Mouse (Mus musculus): ENCODE measurements around the gene Angel2. TPM values are rescaled to one million over a fixed set of nuclear protein-coding genes. Genes with fewer than 3 reads are reported as not detected.
A peak's percentile ranks its signal among the peaks of the same experiment; 100 is the strongest.

Gene Angel2
- polyA plus RNA-seq, 1 experiment from 2014 or later: 37.5 TPM

- Histone ChIP-seq H3K9ac (no peak overlapping the region), H3K4me2 (no peak overlapping the region), H3K27me3 (replicated peaks) (no peaks in the 10 kb centered on the region), H3K4me3 (replicated peaks) (no peak overlapping the region), H3K9me3 (no peaks in the 10 kb centered on the region), H3K4me1 (0 out of 2 replicates have a peak, but pooled peaks cover 4% of the 10 kb centered on the region), H3K27ac (no peak overlapping the region), H3K36me3 (no peaks in the 10 kb centered on the region)
- ATAC-seq (ENCODE audit: insufficient read depth, low FRiP score, low read depth): peak; percentile 39; the same call in 1 of the 2 replicates
- WGBS: 74% methylated on average over 16 of the region's 16 CpGs
Measured at GRCm38 (mm10) chr1:190904714-190905113, 20.2 kb upstream of the Angel2 start.

DNA sequence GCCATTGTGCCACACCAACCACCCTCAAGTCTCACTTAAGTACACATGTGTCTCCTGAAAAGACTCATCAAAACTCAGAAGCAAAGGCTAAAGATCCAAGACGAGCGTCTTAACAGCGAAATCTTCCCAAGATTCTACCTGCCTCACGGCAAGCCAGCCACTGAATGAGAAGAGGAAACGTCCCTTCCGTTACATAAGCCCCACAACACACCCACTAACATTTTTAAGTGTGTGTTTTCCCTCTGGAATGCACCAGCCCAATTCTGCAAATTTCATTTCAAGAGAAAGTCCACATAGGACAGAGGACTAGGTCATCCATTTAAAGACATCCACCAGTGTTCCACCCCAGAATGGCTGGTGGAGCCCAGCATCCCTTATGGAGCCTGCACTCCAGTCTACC lies 14.1 kb upstream of the Angel2 start:
- Histone ChIP-seq H3K9ac (peak overlapping the region; percentile 74; the same call in 1 of the 2 replicates), H3K36me3 (no peaks in the 10 kb centered on the region), H3K4me2 (peak overlapping the region; percentile 89), H3K27ac (no peak overlapping the region), H3K9me3 (no peaks in the 10 kb centered on the region), H3K4me3 (replicated peaks) (peak overlapping the region; percentile 88), H3K27me3 (replicated peaks) (no peaks in the 10 kb centered on the region), H3K4me1 (0 out of 2 replicates have a peak, but pooled peaks cover 7% of the 10 kb centered on the region)
- WGBS: 75% methylated on average over 6 of the region's 6 CpGs
- 0 out of 2 replicates have a peak, but pooled peaks have one; percentile 9 for ATAC-seq (ENCODE audit: insufficient read depth, low FRiP score, low read depth)

- peak; percentile 86 for ATAC-seq (ENCODE audit: insufficient read depth, low FRiP score, low read depth)
- Histone ChIP-seq H3K4me1 (0 out of 2 replicates have a peak, but pooled peaks cover 7% of the 10 kb centered on the region), H3K27ac (peak within 1 kb of the TSS; percentile 44), H3K36me3 (no peaks in the 10 kb centered on the region), H3K9ac (peak within 1 kb of the TSS; percentile 74), H3K9me3 (no peaks in the 10 kb centered on the region), H3K27me3 (replicated peaks) (no peaks in the 10 kb centered on the region), H3K4me2 (peak within 1 kb of the TSS; percentile 89), H3K4me3 (replicated peaks) (peak within 1 kb of the TSS; percentile 88)
- whole genome bisulfite sequencing: under 1% methylated on average over 47 of the region's 47 CpGs
Measured at GRCm38 (mm10) chr1:190911415-190912123, 13.3 kb upstream of the Angel2 start, which contains the start of gene Rps6kc1. Gene Rps6kc1 (minus strand): TSS chr1:190911770.

- Histone ChIP-seq H3K27me3 (replicated peaks) (no peaks in the 10 kb centered on the region), H3K4me3 (replicated peaks) (no peak overlapping the region), H3K27ac (no peak overlapping the region), H3K36me3 (no peaks in the 10 kb centered on the region), H3K4me2 (no peak overlapping the region), H3K9ac (no peak overlapping the region), H3K4me1 (0 out of 2 replicates have a peak, but pooled peaks cover 7% of the 10 kb centered on the region), H3K9me3 (no peaks in the 10 kb centered on the region)
- whole genome bisulfite sequencing: 50% methylated on average over 1 of the region's 1 CpGs
- no peak for ATAC-seq (ENCODE audit: insufficient read depth, low FRiP score, low read depth)
Measured at GRCm38 (mm10) chr1:190912623-190913022, 12.3 kb upstream of the Angel2 start.

DNA sequence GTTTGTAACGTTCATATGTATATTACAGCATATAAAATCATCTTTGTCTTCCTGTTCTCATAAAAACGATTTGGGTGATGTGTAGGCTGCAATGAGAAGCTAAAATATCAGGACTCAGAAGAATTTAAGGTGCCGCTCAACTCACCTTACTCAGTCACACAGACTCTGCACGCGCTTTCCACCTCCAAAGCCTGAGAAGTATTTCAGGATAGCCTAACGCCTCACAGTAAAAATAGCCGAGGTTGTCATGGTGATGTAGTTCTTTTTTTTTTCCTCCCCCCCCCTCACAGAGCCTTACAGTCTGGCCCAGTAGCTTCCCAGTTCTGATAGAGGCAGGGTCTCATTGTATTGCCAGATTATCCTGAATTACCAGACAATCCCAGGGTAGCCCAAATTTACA lies 6.0 kb upstream of the Angel2 start:
- Histone ChIP-seq H3K4me2 (no peak overlapping the region), H3K9me3 (no peaks in the 10 kb centered on the region), H3K36me3 (no peaks in the 10 kb centered on the region), H3K27me3 (replicated peaks) (no peaks in the 10 kb centered on the region), H3K4me3 (replicated peaks) (no peak overlapping the region), H3K4me1 (peaks cover 3% of the 10 kb centered on the region; the same call in 1 of the 2 replicates), H3K9ac (no peak overlapping the region), H3K27ac (no peak overlapping the region)
- 63% methylated on average over 7 of the region's 7 CpGs for WGBS
- ATAC-seq (ENCODE audit: insufficient read depth, low FRiP score, low read depth): no peak

- ATAC-seq (ENCODE audit: insufficient read depth, low FRiP score, low read depth): no peak
- H3K27ac ChIP-seq: no peak overlapping the region
- no peaks in the 10 kb centered on the region for H3K9me3 ChIP-seq
- WGBS: 61% methylated on average over 8 of the region's 8 CpGs
- H3K4me2 ChIP-seq: no peak overlapping the region
- no peak overlapping the region for H3K9ac ChIP-seq
- H3K36me3 ChIP-seq: no peaks in the 10 kb centered on the region
- H3K4me1 ChIP-seq: peaks cover 3% of the 10 kb centered on the region; the same call in 1 of the 2 replicates
- no peak overlapping the region for H3K4me3 ChIP-seq (replicated peaks)
- no peaks in the 10 kb centered on the region for H3K27me3 ChIP-seq (replicated peaks)
Measured at GRCm38 (mm10) chr1:190919725-190920469, 5.0 kb upstream of the Angel2 start.

GRCm38 (mm10) chr1:190927311-190927710 lies 2.4 kb downstream of the Angel2 start:
- no peaks in the 10 kb centered on the region for H3K9me3 ChIP-seq
- H3K9ac ChIP-seq: no peak overlapping the region
- H3K27me3 ChIP-seq (replicated peaks): no peaks in the 10 kb centered on the region
- 90% methylated on average over 3 of the region's 3 CpGs for WGBS
- no peaks in the 10 kb centered on the region for H3K36me3 ChIP-seq
- no peak overlapping the region for H3K27ac ChIP-seq
- no peak for ATAC-seq (ENCODE audit: insufficient read depth, low FRiP score, low read depth)
- H3K4me1 ChIP-seq: peaks cover 5% of the 10 kb centered on the region
- no peak overlapping the region for H3K4me3 ChIP-seq (replicated peaks)
- H3K4me2 ChIP-seq: 0 out of 2 replicates have a peak overlapping the region, but pooled peaks have one; percentile 6

DNA sequence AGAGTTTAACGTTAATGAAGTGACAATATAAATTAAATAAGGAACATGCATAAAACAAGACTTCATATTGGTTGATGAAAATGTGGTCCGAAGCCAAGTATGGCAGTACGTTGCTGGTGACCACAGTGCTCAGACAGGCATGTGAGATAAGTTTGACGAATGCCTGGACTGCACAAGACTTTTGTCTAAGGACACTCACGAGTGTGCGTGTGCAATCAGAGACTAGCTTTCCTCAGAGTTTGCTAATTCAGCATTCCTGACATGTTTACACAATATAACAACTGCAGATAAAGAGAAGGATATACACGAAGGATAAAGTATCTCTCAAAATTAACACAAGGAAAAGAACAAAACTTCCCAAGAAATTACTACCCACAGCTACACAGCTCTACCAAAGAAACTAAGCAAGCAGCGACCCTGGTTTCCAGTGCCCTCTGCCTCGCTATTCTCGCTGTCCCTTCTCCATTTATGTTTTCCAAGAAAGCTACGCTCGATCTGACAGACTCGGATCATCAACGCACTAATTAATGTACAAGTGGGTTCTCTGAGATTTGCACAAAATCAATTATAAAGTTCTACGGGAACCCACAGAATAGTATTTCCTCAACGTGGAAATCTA lies 2.9 kb downstream of the Angel2 start:
- H3K9me3 ChIP-seq: no peaks in the 10 kb centered on the region
- H3K9ac ChIP-seq: peak overlapping the region; percentile 84; the same call in 1 of the 2 replicates
- H3K27me3 ChIP-seq (replicated peaks): no peaks in the 10 kb centered on the region
- H3K27ac ChIP-seq: peak overlapping the region; percentile 100
- WGBS: 8% methylated on average over 16 of the region's 16 CpGs
- no peaks in the 10 kb centered on the region for H3K36me3 ChIP-seq
- peak; percentile 4; the same call in 1 of the 2 replicates for ATAC-seq (ENCODE audit: insufficient read depth, low FRiP score, low read depth)
- peak overlapping the region; percentile 66 for H3K4me2 ChIP-seq
- H3K4me1 ChIP-seq: peaks cover 5% of the 10 kb centered on the region
- peak overlapping the region; percentile 80 for H3K4me3 ChIP-seq (replicated peaks)

- WGBS: under 1% methylated on average over 52 of the region's 79 CpGs
- Histone ChIP-seq H3K4me1 (peaks cover 5% of the 10 kb centered on the region), H3K9me3 (no peaks in the 10 kb centered on the region), H3K27ac (peak overlapping the region; percentile 100), H3K27me3 (replicated peaks) (no peaks in the 10 kb centered on the region), H3K4me2 (peak overlapping the region; percentile 66), H3K9ac (peak overlapping the region; percentile 84), H3K36me3 (no peaks in the 10 kb centered on the region), H3K4me3 (replicated peaks) (peak overlapping the region; percentile 80)
- peak; percentile 98 for ATAC-seq (ENCODE audit: insufficient read depth, low FRiP score, low read depth)
Measured at GRCm38 (mm10) chr1:190928370-190929009, 3.6 kb downstream of the Angel2 start.

DNA sequence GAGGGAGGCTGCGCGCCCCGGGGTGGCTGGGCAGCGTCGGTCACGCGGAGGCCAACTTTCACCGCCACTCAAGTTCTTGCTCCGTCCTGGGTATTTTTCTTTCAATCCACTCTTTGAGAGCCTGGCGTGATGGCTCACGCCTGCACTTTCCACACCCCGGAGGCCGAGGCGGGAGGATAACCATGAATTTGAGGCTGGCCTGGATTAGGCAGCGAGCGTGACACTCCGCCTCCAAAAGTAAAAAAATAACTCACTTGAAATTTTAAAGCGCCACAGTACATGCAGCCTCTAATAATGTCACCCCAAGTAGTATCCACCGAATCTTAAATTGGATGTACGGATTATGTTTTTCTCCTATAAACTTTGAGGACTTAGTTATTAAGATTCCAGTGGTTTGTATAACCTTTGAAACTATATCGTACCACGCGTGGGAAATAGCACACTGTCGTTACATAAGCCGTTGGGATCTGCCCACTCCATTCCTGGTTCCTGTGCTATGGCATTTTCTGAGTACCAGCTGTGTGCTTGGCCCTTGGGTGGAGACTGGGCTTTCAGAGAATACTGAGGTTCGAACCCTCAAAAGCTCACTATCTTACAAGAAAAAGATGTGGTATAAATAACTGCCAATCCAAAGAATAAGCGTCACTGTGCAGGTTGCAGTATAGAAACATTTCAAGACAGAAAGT lies 4.2 kb downstream of the Angel2 start:
- WGBS: 5% methylated on average over 27 of the region's 27 CpGs
- ATAC-seq (ENCODE audit: insufficient read depth, low FRiP score, low read depth): peak; percentile 11; the same call in 1 of the 2 replicates

GRCm38 (mm10) chr1:190930181-190930580 lies 5.3 kb downstream of the Angel2 start:
- 0 out of 2 replicates have a peak, but pooled peaks cover 8% of the 10 kb centered on the region for H3K36me3 ChIP-seq
- H3K9ac ChIP-seq: no peak overlapping the region
- H3K27ac ChIP-seq: peak overlapping the region; percentile 24; the same call in 1 of the 2 replicates
- ATAC-seq (ENCODE audit: insufficient read depth, low FRiP score, low read depth): no peak
- H3K4me2 ChIP-seq: no peak overlapping the region
- peaks cover 5% of the 10 kb centered on the region for H3K4me1 ChIP-seq
- no peaks in the 10 kb centered on the region for H3K27me3 ChIP-seq (replicated peaks)
- no peak overlapping the region for H3K4me3 ChIP-seq (replicated peaks)
- no peaks in the 10 kb centered on the region for H3K9me3 ChIP-seq
- 57% methylated on average over 6 of the region's 6 CpGs for WGBS

More for the DNA sequence above, 4.2 kb downstream of the Angel2 start:
- 0 out of 2 replicates have a peak, but pooled peaks cover 3% of the 10 kb centered on the region for H3K36me3 ChIP-seq
- peaks cover 5% of the 10 kb centered on the region for H3K4me1 ChIP-seq
- no peaks in the 10 kb centered on the region for H3K9me3 ChIP-seq
- H3K27ac ChIP-seq: peak overlapping the region; percentile 100
- H3K4me3 ChIP-seq (replicated peaks): peak overlapping the region; percentile 80
- H3K9ac ChIP-seq: peak overlapping the region; percentile 84
- H3K4me2 ChIP-seq: peak overlapping the region; percentile 66
- no peaks in the 10 kb centered on the region for H3K27me3 ChIP-seq (replicated peaks)
